Mouse (Mus musculus) left cerebral cortex, postnatal 14 days (tissue): Measurements from ENCODE around the gene Actn4. TPM values are rescaled to one million over a fixed set of nuclear protein-coding genes. Genes with fewer than 3 reads are reported as not detected.

Experiments
- DNase-seq, 2 experiments: peaks; one replicate each; pipeline ENCODE4 v3.0.0; 2021 to 2022; ENCODE audit warnings: low spot score in 2 of 2, mixed read lengths in 1 of 2
- intact Hi-C: fragments of 180-260 bp; cut with DNase I; formaldehyde crosslinking; loops from one replicate; pipeline ENCODE4 v1.15.1; 2025
- total RNA-seq, 2 experiments: library from RNA; stranded (reverse); gene quantifications; 2 replicates each; pipeline ENCODE4 v1.2.3; 2021

Gene Actn4
- total RNA-seq, 2 experiments from 2014 or later, result 177 to 205 TPM

DNA sequence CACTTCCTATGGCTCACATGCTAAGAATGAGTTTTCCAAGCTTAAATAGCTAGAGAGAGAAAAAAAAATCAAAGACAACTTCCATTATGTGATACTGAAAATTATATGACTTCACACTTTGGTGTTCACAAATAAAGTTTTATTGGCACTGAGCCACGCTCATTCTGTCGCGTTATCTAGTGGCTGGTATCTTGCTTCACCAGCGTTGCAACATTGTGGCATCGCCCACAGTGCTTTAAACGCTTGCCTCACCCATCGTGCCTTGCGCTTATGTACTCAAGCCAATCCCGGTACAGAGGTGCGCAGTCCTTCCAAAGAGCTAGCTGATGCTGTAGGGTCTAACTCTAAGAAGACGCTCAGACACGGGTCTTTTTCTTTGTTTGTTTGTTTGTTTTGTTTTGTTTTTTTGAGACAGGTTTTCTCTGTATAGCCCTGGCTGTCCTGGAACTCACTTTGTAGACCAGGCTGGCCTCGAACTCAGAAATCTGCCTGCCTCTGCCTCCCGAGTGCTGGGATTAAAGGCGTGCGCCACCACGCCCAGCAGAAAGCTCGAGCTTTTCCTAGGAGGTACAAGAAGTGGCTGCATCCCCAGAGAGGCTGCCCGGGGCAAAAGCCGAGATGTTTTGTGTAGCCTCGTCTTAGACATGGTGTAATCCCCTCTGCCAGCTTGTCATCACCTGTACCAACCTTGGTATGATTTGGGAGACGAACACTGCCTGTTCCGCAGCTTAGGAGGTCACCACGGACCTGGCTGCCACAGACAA, 91.1 kb downstream of the Actn4 start:
- no peak for DNase-seq
- intact Hi-C loops, result no loop called here

GRCm38 (mm10) chr7:28867508-28868340, 94.4 kb downstream of the Actn4 start:
- intact Hi-C loops, result loop anchor here (2.0 to 5.0 kb wide), 2 partner anchors 40 to 73 kb away; partner anchors contain the start of gene Ech1

GRCm38 (mm10) chr7:28866769-28867507, 95.2 kb downstream of the Actn4 start:
- intact Hi-C loops, result loop anchor here (2.0 to 5.0 kb wide), 2 partner anchors 40 to 72 kb away; partner anchors contain the start of gene Ech1

More at GRCm38 (mm10) chr7:28867508-28868340, 94.4 kb downstream of the Actn4 start:
- peak; percentile 33 to 67 for DNase-seq

DNA sequence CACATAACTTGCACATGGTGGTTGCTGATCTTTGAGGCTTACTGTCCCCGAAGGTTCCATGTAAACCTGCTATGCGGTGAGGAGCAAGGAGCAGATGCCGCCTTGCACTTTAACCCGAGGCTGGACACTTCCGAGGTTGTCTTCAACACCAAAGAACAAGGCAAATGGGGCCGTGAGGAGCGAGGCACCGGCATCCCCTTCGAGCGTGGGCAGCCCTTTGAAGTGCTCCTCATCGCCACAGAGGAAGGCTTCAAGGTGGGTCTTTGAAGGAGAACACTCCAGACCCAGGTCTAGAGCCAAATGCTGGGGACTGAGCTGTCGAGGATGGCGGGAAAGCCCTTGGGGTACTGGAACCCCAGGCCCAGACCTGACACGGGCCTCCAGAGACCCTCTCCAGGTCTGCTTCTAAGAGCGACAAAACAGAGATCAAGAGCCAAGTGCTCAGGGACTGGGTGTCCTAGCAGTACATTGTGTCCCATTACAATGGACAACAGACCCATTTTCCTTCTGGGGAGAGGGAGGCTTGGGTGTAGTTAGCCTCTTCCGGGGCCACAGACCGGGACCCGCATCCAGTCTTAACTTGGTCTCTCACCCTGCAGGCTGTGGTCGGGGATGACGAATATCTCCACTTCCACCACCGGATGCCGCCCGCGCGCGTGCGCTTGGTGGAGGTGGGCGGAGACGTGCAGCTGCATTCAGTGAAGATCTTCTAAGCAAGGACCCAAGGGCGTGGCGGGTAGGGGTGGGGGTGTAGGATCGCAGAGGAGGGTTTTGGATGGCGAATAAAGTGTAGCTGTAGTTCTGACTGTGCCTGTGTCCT, 96.4 kb downstream of the Actn4 start:
- peak; percentile 77 to 81 for DNase-seq
- intact Hi-C loops, result loop anchor here (2.0 to 5.0 kb wide), 2 partner anchors 38 to 71 kb away; partner anchors contain the start of gene Ech1

More at GRCm38 (mm10) chr7:28866769-28867507, 95.2 kb downstream of the Actn4 start:
- DNase-seq, result no peak

DNA sequence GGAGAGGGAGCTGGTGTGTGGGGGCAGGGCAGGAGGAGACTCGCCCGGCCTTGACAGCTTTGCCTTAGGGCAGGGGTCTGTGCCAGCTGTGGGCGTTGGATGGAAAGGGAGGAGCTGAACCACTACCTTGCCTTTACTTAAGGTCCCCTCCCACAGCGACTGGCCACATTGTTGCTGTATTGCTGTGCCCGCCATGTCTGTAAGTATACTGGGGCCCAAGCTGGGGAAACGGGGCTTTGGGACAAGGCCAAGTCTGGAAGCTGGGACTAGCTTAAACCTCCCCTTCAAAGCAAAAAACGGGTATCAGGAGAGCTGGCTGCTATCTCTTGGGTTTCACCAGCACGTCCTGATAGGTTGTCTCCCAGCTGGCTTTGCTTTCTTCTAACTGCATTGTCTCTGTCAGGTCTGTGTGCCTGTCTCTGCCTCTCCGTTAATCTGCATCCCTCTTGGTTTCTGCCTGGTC, 97.8 kb downstream of the Actn4 start:
- DNase-seq, result no peak
- intact Hi-C loops, result no loop called here

GRCm38 (mm10) chr7:28863540-28863939, 98.6 kb downstream of the Actn4 start, which contains the start of gene Lgals7:
TSS of gene Lgals7 (plus strand) at chr7:28863853.
- intact Hi-C loops, result no loop called here
- DNase-seq, result no peak

DNA sequence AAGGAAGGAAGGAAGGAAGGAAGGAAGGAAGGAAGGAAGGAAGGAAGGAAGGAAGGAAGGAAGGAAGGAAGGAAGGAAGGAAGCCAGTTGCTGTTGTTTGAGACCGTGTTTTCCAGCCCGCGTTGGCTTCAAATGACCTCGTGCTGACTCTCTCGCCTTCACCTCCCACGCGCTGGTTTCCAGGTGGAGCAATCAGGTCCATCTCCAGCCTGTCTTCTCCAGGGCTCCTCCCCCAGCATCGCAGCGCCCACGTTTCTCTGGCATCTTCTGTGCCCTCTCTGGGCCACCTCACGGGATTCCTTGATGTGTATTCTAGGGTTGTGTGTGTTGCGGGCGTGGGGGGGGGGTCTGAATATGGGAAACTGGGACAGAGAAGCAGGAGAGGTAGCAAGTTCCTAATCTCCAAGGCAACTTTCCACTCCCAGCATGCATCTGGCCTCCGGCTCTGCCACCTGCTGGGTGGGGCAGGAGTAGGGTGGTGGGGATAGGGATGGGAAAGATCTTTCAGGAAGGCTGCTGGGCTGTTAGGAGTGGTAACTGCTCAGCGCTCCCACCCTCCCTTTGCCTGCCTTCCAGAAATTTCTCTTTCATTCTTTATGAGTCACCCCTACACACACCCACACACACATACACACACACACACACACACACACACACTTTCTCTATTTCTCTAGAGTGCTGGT, 99.2 kb downstream of the Actn4 start:
- intact Hi-C loops, result no loop called here
- peak; percentile 70 to 89 for DNase-seq

DNA sequence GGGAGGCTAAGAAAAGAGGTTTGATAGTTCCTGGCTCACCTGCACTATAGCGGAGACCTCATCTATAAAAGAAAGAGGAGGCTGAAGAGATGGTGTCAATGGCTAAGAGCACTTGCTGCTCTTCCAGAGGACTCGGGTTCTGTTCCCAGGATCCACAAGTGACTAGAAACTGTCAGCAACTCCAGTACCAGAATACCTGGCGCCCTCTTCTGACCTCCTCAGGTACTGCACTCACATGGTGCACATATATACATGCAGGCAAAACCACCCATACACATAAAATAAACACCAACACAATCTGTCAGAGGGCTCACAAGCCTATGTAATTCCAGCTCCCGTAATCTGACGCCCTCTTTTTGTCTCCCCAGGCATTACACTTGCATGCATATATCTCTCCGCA, 101.2 kb downstream of the Actn4 start:
- intact Hi-C loops, result no loop called here

GRCm38 (mm10) chr7:28859953-28860352, 102.2 kb downstream of the Actn4 start:
- intact Hi-C loops, result no loop called here

More for the DNA sequence above, 101.2 kb downstream of the Actn4 start:
- no peak for DNase-seq

DNA sequence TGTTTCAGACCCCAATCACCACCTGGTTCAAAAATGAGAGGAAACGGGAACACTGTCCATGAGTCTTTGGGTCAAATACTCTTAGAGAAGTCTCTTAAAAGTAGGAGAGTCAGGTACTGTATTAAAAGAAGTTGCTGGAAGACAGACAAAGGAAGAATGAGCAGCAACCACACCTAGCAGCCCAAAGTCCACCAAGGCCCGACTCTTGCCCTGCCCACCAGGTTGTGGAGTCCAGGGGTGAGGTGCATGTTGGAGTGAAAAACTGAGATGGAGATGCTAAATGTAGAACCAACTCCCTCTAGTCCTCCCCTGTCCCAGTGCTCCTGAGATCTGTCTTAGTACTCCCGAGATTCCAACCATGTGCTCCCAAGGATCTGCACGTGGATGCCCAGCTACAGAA, 111.5 kb downstream of the Actn4 start:
- intact Hi-C loops, result no loop called here
- no peak for DNase-seq

More at GRCm38 (mm10) chr7:28859953-28860352, 102.2 kb downstream of the Actn4 start:
- no peak for DNase-seq

- intact Hi-C loops, result no loop called here
- no peak for DNase-seq
Observed at GRCm38 (mm10) chr7:28849700-28850236, 112.4 kb downstream of the Actn4 start.

- intact Hi-C loops, result no loop called here
- DNase-seq, result no peak
Observed at GRCm38 (mm10) chr7:28847273-28847672, 114.9 kb downstream of the Actn4 start.

Other genes starting within 250 kb of the Actn4 start
- gene Fbxo17, start 245.5 kb downstream of the Actn4 start, total RNA-seq, result under 1 TPM; 0.88 to 0.93 TPM
- gene Mrps12, start 220.5 kb downstream of the Actn4 start, total RNA-seq, result 10 to 100 TPM; 60.4 to 66.5 TPM
- gene Sars2, start 220.3 kb downstream of the Actn4 start, total RNA-seq, result 10 to 100 TPM; 13.0 to 17.9 TPM
- gene Ccer2, start 206.2 kb downstream of the Actn4 start, total RNA-seq, result 1 to 10 TPM; 1.3 TPM
- gene Sirt2, start 195.6 kb downstream of the Actn4 start, total RNA-seq, result 100 to 1,000 TPM; 189 to 230 TPM
- gene Nfkbib, start 194.8 kb downstream of the Actn4 start, total RNA-seq, result 10 to 100 TPM; 39.3 to 39.6 TPM
- gene Rinl, start 173.4 kb downstream of the Actn4 start, total RNA-seq, result 1 to 10 TPM; 1.6 to 2.5 TPM
- 100 to 1,000 TPM; 401 to 422 TPM for gene Hnrnpl, start 153.8 kb downstream of the Actn4 start, total RNA-seq
- 10 to 100 TPM; 43.6 to 44.2 TPM for gene Ech1, start 137.1 kb downstream of the Actn4 start, total RNA-seq
- gene Lgals4, start 128.5 kb downstream of the Actn4 start, total RNA-seq, result 1 to 10 TPM; 2.6 TPM
- under 1 TPM in 1 of 2 experiments, not detected in 1; 0.47 TPM for gene Lgals7, start 98.5 kb downstream of the Actn4 start, total RNA-seq
- gene Capn12, start 80.9 kb downstream of the Actn4 start, total RNA-seq, result 1 to 10 TPM in 1 of 2 experiments, under 1 TPM in 1; 0.59 to 1.3 TPM
- gene Eif3k, start 19.5 kb upstream of the Actn4 start, total RNA-seq, result 100 to 1,000 TPM; 163 to 174 TPM
- 1 to 10 TPM; 2.0 to 3.7 TPM for gene Map4k1, start 19.7 kb upstream of the Actn4 start, total RNA-seq
- gene Ryr1, start 162.8 kb upstream of the Actn4 start, total RNA-seq, result 1 to 10 TPM; 6.1 to 8.2 TPM
- 1 to 10 TPM; 1.8 to 2.2 TPM for gene Rasgrp4, start 172.5 kb upstream of the Actn4 start, total RNA-seq
- gene Fam98c, start 193.9 kb upstream of the Actn4 start, total RNA-seq, result 10 to 100 TPM; 32.7 to 37.5 TPM
- 1 to 10 TPM in 1 of 2 experiments, under 1 TPM in 1; 0.92 to 1.2 TPM for gene Ggn, start 207.9 kb upstream of the Actn4 start, total RNA-seq
- gene Spred3, start 208.1 kb upstream of the Actn4 start, total RNA-seq, result 10 to 100 TPM; 45.7 to 48.0 TPM
- 100 to 1,000 TPM; 161 to 165 TPM for gene Psmd8, start 218.4 kb upstream of the Actn4 start, total RNA-seq